Mouse (Mus musculus): Measurements from ENCODE around the gene Pax6. TPM values are rescaled to one million over a fixed set of nuclear protein-coding genes. Genes with fewer than 3 reads are reported as not detected.

The Pax6 gene
- polyA plus RNA-seq, 1 experiment from 2014 or later: 103 TPM

DNA sequence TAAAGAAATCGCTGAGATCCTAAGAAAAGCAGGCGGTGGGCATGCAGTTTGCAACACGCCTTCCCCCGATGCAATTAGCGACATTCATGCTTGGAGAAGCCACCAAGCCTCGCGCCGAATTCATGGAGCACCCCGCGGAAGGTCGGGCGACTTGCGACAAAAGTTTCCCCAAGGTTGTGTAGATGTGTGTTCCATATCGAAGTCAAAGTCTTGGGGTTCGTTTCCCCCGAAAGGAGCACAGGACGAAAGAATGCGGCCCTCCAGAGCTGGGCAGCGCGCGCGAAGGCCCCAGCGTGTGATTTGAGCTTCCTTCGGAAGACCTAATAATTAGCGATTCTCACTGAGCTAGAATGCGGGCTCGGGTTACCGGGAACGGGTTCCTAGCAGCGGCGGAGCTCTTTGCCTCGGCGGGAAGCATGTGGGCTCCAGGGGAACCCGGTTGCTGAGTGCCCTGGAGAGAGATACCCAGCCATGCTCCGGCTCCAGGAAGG is 716 bp downstream of the Pax6 start:
- ATAC-seq (replicated peaks; ENCODE audit: low FRiP score) (no peak), DNase-seq (ENCODE audit: low spot score) (peak; percentile 74)
- H3K27ac ChIP-seq (ENCODE audit: low read depth, low read length): peak overlapping the region; percentile 2; the same call in 1 of the 2 replicates
- H3K9ac ChIP-seq (ENCODE audit: low read length): peak overlapping the region; percentile 98
- peaks cover 32% of the 10 kb centered on the region for H3K4me1 ChIP-seq (replicated peaks; ENCODE audit: control insufficient read depth, insufficient read depth, low read length)
- no peaks in the 10 kb centered on the region for H3K9me3 ChIP-seq (ENCODE audit: control insufficient read depth, low read length)
- under 1% methylated on average over 35 of the region's 35 CpGs for whole genome bisulfite sequencing
- H3K4me3 ChIP-seq (ENCODE audit: low read depth, low read length): peak overlapping the region; percentile 84
- peak overlapping the region; percentile 93 for H3K4me2 ChIP-seq (ENCODE audit: low read depth, low read length, severe bottlenecking)
- H3K36me3 ChIP-seq (ENCODE audit: control insufficient read depth, insufficient read depth, low read length): no peaks in the 10 kb centered on the region
- peaks cover 60% of the 10 kb centered on the region for H3K27me3 ChIP-seq (ENCODE audit: control insufficient read depth, insufficient read depth, low read length)

DNA sequence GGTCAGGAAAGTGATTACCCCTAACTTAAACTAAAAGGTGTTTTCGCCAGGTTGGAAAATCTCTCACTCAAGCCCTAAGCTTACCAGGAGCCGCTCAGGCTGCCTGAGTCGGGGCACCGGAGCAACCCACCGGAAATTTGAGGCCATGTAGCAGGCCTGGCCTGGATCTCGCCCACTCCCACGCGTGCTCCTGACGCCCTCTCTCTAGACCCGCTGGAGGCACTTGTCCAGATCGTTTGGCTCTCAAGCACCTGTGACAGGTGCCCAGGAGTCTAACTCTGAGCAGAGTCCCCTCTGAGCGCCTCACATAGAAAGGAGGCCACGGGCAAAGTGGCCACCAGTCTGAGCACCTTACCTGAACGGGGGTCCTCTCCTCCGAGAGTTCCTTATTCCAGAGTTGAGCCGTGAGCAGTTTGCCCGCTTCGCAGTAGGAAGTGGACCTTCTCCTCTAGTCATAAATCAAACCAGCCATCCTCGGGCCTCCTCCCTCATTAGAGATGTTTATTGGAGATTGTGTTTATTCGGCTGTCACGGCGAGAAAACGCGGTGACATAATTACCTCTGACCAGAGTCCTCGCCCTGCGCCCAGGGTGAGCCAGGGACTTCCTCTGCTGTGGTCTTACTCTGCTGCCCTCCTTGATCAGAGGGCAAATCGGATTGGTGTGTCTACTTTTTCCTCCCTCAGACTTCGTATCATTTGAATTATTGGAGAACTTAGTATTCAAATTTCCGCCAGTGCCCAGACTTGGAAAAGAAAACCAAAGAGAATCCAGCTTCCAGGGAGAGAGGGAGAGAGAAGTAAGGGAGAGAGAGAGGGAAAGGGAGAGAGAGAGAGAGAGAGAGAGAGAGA is 1.4 kb downstream of the Pax6 start:
- H3K4me1 ChIP-seq (replicated peaks; ENCODE audit: control insufficient read depth, insufficient read depth, low read length): peaks cover 36% of the 10 kb centered on the region
- no peak overlapping the region for H3K27ac ChIP-seq (ENCODE audit: low read depth, low read length)
- H3K4me3 ChIP-seq (ENCODE audit: low read depth, low read length): peak overlapping the region; percentile 84
- DNase-seq (ENCODE audit: low spot score) (peak; percentile 65), ATAC-seq (replicated peaks; ENCODE audit: low FRiP score) (no peak)
- H3K27me3 ChIP-seq (ENCODE audit: control insufficient read depth, insufficient read depth, low read length): peaks cover 55% of the 10 kb centered on the region
- H3K9ac ChIP-seq (ENCODE audit: low read length): peak overlapping the region; percentile 98
- no peaks in the 10 kb centered on the region for H3K9me3 ChIP-seq (ENCODE audit: control insufficient read depth, low read length)
- peak overlapping the region; percentile 93 for H3K4me2 ChIP-seq (ENCODE audit: low read depth, low read length, severe bottlenecking)
- 1% methylated on average over 29 of the region's 29 CpGs for WGBS
- H3K36me3 ChIP-seq (ENCODE audit: control insufficient read depth, insufficient read depth, low read length): no peaks in the 10 kb centered on the region

- Histone ChIP-seq H3K4me2 (ENCODE audit: low read depth, low read length, severe bottlenecking) (peak overlapping the region; percentile 93), H3K4me1 (replicated peaks; ENCODE audit: control insufficient read depth, insufficient read depth, low read length) (peaks cover 36% of the 10 kb centered on the region), H3K27ac (ENCODE audit: low read depth, low read length) (no peak overlapping the region; the same call in 1 of the 2 replicates), H3K9ac (ENCODE audit: low read length) (peak overlapping the region; percentile 98), H3K9me3 (ENCODE audit: control insufficient read depth, low read length) (no peaks in the 10 kb centered on the region), H3K4me3 (ENCODE audit: low read depth, low read length) (peak overlapping the region; percentile 84), H3K36me3 (ENCODE audit: control insufficient read depth, insufficient read depth, low read length) (no peaks in the 10 kb centered on the region), H3K27me3 (ENCODE audit: control insufficient read depth, insufficient read depth, low read length) (peaks cover 51% of the 10 kb centered on the region)
- ATAC-seq (replicated peaks; ENCODE audit: low FRiP score): no peak
- no peak for DNase-seq (ENCODE audit: low spot score)
- 0% methylated on average over 6 of the region's 6 CpGs for WGBS
Measured at GRCm38 (mm10) chr2:105670731-105671095, 2.0 kb downstream of the Pax6 start.

DNA sequence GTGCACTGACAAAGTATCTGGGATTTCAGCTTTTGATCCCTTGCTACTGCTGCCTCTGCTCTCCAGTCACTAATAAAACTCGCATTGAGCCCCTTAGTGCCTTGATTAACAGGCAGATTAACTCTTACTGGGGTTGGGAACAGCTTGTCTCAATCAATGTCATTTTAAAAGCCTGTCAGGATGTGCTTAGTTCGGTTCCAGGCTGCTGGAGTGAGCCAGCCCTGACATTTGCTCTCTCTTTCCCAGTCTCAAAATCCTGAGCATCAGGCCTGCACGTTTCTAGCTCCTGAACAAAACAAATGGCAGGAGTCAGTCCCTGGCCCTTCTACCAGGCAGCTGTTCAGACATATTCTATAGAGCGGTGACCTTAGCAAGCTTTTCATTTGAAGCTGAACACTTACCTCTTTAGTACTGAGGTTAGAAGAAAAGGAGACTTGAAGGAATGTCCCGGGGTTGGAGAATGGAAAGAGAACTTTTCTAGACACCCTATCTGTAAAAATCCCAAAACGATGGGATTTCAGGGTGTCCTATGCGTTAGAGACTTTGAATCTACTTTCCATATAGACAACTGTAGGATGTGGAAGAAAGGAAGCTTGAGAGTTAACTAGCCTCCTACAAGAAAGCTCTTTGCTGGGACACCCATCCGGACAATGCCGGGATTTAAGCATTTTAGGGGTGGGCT is 2.6 kb downstream of the Pax6 start:
- peak overlapping the region; percentile 93 for H3K4me2 ChIP-seq (ENCODE audit: low read depth, low read length, severe bottlenecking)
- 1% methylated on average over 9 of the region's 9 CpGs for WGBS
- H3K9ac ChIP-seq (ENCODE audit: low read length): peak overlapping the region; percentile 98
- peaks cover 36% of the 10 kb centered on the region for H3K4me1 ChIP-seq (replicated peaks; ENCODE audit: control insufficient read depth, insufficient read depth, low read length)
- DNase-seq (ENCODE audit: low spot score): no peak
- peak overlapping the region; percentile 84 for H3K4me3 ChIP-seq (ENCODE audit: low read depth, low read length)
- H3K36me3 ChIP-seq (ENCODE audit: control insufficient read depth, insufficient read depth, low read length): no peaks in the 10 kb centered on the region
- no peaks in the 10 kb centered on the region for H3K9me3 ChIP-seq (ENCODE audit: control insufficient read depth, low read length)
- H3K27me3 ChIP-seq (ENCODE audit: control insufficient read depth, insufficient read depth, low read length): peaks cover 46% of the 10 kb centered on the region
- ATAC-seq (replicated peaks; ENCODE audit: low FRiP score): no peak
- peak overlapping the region; percentile 95 for H3K27ac ChIP-seq (ENCODE audit: low read depth, low read length)

GRCm38 (mm10) chr2:105671798-105672595 is 3.3 kb downstream of the Pax6 start:
- peak overlapping the region; percentile 98 for H3K9ac ChIP-seq (ENCODE audit: low read length)
- H3K4me1 ChIP-seq (replicated peaks; ENCODE audit: control insufficient read depth, insufficient read depth, low read length): peaks cover 33% of the 10 kb centered on the region
- DNase-seq (ENCODE audit: low spot score) (peak; percentile 70), ATAC-seq (replicated peaks; ENCODE audit: low FRiP score) (no peak)
- peak overlapping the region; percentile 95 for H3K27ac ChIP-seq (ENCODE audit: low read depth, low read length)
- peak overlapping the region; percentile 93 for H3K4me2 ChIP-seq (ENCODE audit: low read depth, low read length, severe bottlenecking)
- H3K9me3 ChIP-seq (ENCODE audit: control insufficient read depth, low read length): no peaks in the 10 kb centered on the region
- peak overlapping the region; percentile 84 for H3K4me3 ChIP-seq (ENCODE audit: low read depth, low read length)
- H3K36me3 ChIP-seq (ENCODE audit: control insufficient read depth, insufficient read depth, low read length): no peaks in the 10 kb centered on the region
- peaks cover 39% of the 10 kb centered on the region for H3K27me3 ChIP-seq (ENCODE audit: control insufficient read depth, insufficient read depth, low read length)
- WGBS: 2% methylated on average over 25 of the region's 25 CpGs

DNA sequence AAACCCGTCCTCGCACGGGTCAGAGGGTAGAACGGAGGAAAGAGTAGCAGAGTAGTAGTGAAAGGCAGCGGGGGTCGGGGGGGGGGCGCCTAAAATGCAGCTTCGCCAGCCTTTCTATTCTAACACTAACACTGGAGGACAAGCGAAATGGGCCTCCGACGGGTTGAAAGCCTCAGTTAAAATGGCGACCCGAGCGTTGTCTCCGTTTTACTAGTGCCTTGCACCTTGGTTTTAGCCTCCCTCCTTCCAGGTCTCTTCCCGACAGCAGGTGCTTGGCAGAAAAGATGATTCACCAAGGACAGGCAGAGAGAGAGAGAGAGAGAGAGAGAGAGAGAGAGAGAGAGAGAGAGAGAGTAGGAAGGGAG is 3.9 kb downstream of the Pax6 start:
- H3K36me3 ChIP-seq (ENCODE audit: control insufficient read depth, insufficient read depth, low read length): no peaks in the 10 kb centered on the region
- H3K4me1 ChIP-seq (replicated peaks; ENCODE audit: control insufficient read depth, insufficient read depth, low read length): peaks cover 28% of the 10 kb centered on the region
- DNase-seq (ENCODE audit: low spot score) (peak; percentile 65), ATAC-seq (replicated peaks; ENCODE audit: low FRiP score) (no peak)
- H3K9me3 ChIP-seq (ENCODE audit: control insufficient read depth, low read length): no peaks in the 10 kb centered on the region
- peak overlapping the region; percentile 84 for H3K4me3 ChIP-seq (ENCODE audit: low read depth, low read length)
- peak overlapping the region; percentile 98 for H3K9ac ChIP-seq (ENCODE audit: low read length)
- peak overlapping the region; percentile 95 for H3K27ac ChIP-seq (ENCODE audit: low read depth, low read length)
- peak overlapping the region; percentile 93 for H3K4me2 ChIP-seq (ENCODE audit: low read depth, low read length, severe bottlenecking)
- peaks cover 34% of the 10 kb centered on the region for H3K27me3 ChIP-seq (ENCODE audit: control insufficient read depth, insufficient read depth, low read length)
- WGBS: under 1% methylated on average over 16 of the region's 16 CpGs

DNA sequence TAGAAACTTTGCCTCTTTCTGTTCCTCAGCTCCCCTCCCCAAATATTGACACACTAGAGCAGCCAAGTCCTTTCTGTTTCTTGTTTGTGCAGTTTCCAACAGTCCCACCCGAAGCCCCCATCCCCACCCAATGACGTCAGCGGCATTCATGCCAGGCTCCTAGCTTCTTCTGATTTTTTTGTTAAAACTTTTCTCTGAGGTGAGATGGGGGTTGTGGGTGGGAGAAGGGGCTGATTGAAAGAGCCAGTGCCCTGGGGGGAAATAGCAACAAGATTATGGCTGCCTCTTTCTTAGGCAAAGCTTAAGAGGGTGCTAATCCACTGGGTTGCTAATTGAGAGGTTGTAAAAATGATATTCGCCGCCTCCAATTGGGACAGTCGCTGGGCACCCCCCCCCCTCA is 4.4 kb downstream of the Pax6 start:
- WGBS: 2% methylated on average over 6 of the region's 6 CpGs
- DNase-seq (ENCODE audit: low spot score) (peak; percentile 86), ATAC-seq (replicated peaks; ENCODE audit: low FRiP score) (peak; percentile 10)
- peak overlapping the region; percentile 95 for H3K27ac ChIP-seq (ENCODE audit: low read depth, low read length)
- H3K4me3 ChIP-seq (ENCODE audit: low read depth, low read length): peak overlapping the region; percentile 84
- no peaks in the 10 kb centered on the region for H3K9me3 ChIP-seq (ENCODE audit: control insufficient read depth, low read length)
- peak overlapping the region; percentile 93 for H3K4me2 ChIP-seq (ENCODE audit: low read depth, low read length, severe bottlenecking)
- H3K4me1 ChIP-seq (replicated peaks; ENCODE audit: control insufficient read depth, insufficient read depth, low read length): peaks cover 28% of the 10 kb centered on the region
- peak overlapping the region; percentile 98 for H3K9ac ChIP-seq (ENCODE audit: low read length)
- peaks cover 29% of the 10 kb centered on the region for H3K27me3 ChIP-seq (ENCODE audit: control insufficient read depth, insufficient read depth, low read length)
- H3K36me3 ChIP-seq (ENCODE audit: control insufficient read depth, insufficient read depth, low read length): no peaks in the 10 kb centered on the region

DNA sequence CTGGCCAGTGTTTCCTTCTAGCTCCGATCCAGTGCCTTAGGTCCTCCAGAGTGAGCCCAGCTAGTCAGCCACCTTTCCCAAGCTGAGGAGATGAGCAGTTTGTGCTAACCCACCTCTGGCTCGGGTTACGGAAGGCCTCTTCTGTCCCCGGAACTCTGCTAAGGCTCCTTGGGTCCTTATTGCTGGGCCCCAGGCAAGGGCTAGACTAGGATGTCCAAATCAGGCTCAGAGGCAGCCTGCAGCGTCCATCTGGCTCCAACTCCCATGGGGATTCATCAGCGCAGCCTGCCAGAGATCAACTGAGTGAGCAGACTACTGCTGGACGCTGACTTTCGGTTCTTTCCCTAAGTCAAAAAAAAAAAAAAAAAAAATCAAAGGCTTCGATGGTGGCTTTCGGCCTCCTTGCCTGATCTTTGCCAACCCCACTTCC is 4.9 kb downstream of the Pax6 start:
- Histone ChIP-seq H3K4me3 (ENCODE audit: low read depth, low read length) (peak overlapping the region; percentile 84), H3K9ac (ENCODE audit: low read length) (peak overlapping the region; percentile 98), H3K27me3 (ENCODE audit: control insufficient read depth, insufficient read depth, low read length) (peaks cover 23% of the 10 kb centered on the region), H3K4me1 (replicated peaks; ENCODE audit: control insufficient read depth, insufficient read depth, low read length) (peaks cover 22% of the 10 kb centered on the region), H3K9me3 (ENCODE audit: control insufficient read depth, low read length) (no peaks in the 10 kb centered on the region), H3K36me3 (ENCODE audit: control insufficient read depth, insufficient read depth, low read length) (no peaks in the 10 kb centered on the region), H3K27ac (ENCODE audit: low read depth, low read length) (peak overlapping the region; percentile 95), H3K4me2 (ENCODE audit: low read depth, low read length, severe bottlenecking) (peak overlapping the region; percentile 93)
- peak; percentile 67 for DNase-seq (ENCODE audit: low spot score)
- WGBS: 2% methylated on average over 10 of the region's 10 CpGs
- no peak for ATAC-seq (replicated peaks; ENCODE audit: low FRiP score)

Measured in forebrain, embryonic 11.5 days (tissue).